Mouse (Mus musculus) cerebellum, adult 9-10 months (tissue): ENCODE results near the gene Dusp23.

Experiments used
- DNase-seq: peaks from one replicate; pipeline ENCODE4 v3.0.0; 2022

Gene Dusp23

GRCm38 (mm10) chr1:172632451-172633326 is at the start of gene Dusp23:
TSS of gene Dusp23 (minus strand) at chr1:172632962.
- peak; percentile 98 for DNase-seq

GRCm38 (mm10) chr1:172680742-172681141 is 48.0 kb upstream of the Dusp23 start:
- DNase-seq: no peak

GRCm38 (mm10) chr1:172670716-172671115 is 38.0 kb upstream of the Dusp23 start:
- no peak for DNase-seq

- DNase-seq: no peak
Measured at GRCm38 (mm10) chr1:172667597-172667996, 34.8 kb upstream of the Dusp23 start.

- no peak for DNase-seq
Measured at GRCm38 (mm10) chr1:172665457-172665856, 32.7 kb upstream of the Dusp23 start.

GRCm38 (mm10) chr1:172659688-172660087 is 26.9 kb upstream of the Dusp23 start:
- DNase-seq: no peak

GRCm38 (mm10) chr1:172657266-172657665 is 24.5 kb upstream of the Dusp23 start:
- no peak for DNase-seq

GRCm38 (mm10) chr1:172653900-172654299 is 21.1 kb upstream of the Dusp23 start:
- DNase-seq: no peak

- DNase-seq: no peak
Measured at GRCm38 (mm10) chr1:172652040-172652662, 19.4 kb upstream of the Dusp23 start.

GRCm38 (mm10) chr1:172651288-172651987 is 18.7 kb upstream of the Dusp23 start:
- DNase-seq: no peak

GRCm38 (mm10) chr1:172650519-172651287 is 17.9 kb upstream of the Dusp23 start:
- DNase-seq: peak; percentile 9

GRCm38 (mm10) chr1:172649396-172649795 is 16.6 kb upstream of the Dusp23 start:
- DNase-seq: no peak

GRCm38 (mm10) chr1:172647236-172647635 is 14.5 kb upstream of the Dusp23 start:
- no peak for DNase-seq

GRCm38 (mm10) chr1:172638781-172639180 is 6.0 kb upstream of the Dusp23 start:
- DNase-seq: no peak

GRCm38 (mm10) chr1:172637801-172638200 is 5.0 kb upstream of the Dusp23 start:
- no peak for DNase-seq

- no peak for DNase-seq
Measured at GRCm38 (mm10) chr1:172636266-172636665, 3.5 kb upstream of the Dusp23 start.

- no peak for DNase-seq
Measured at GRCm38 (mm10) chr1:172635258-172635657, 2.5 kb upstream of the Dusp23 start.

GRCm38 (mm10) chr1:172634136-172634535 is 1.4 kb upstream of the Dusp23 start:
- DNase-seq: peak; percentile 9

- DNase-seq: peak; percentile 35
Measured at GRCm38 (mm10) chr1:172631721-172632120, 1.0 kb downstream of the Dusp23 start.

- DNase-seq: no peak
Measured at GRCm38 (mm10) chr1:172629831-172630230, 2.9 kb downstream of the Dusp23 start.

- DNase-seq: no peak
Measured at GRCm38 (mm10) chr1:172626306-172626705, 6.5 kb downstream of the Dusp23 start.

GRCm38 (mm10) chr1:172624081-172624480 is 8.7 kb downstream of the Dusp23 start:
- DNase-seq: no peak

- DNase-seq: no peak
Measured at GRCm38 (mm10) chr1:172623599-172623998, 9.2 kb downstream of the Dusp23 start.
